Mouse (Mus musculus) liver, embryonic 15.5 days (tissue): Measurements from ENCODE around the gene Birc7. TPM values are rescaled to one million over a fixed set of nuclear protein-coding genes. Genes with fewer than 3 reads are reported as not detected.

ENCODE experiments used
- ATAC-seq: fragments of 200-750 bp; cut with Nextera tagmentation; 2 replicates; pipeline ENCODE4 v1.8.0; 2017; ENCODE audit warnings: moderate number of reproducible peaks, mild to moderate bottlenecking, moderate library complexity; ENCODE audit not compliant: insufficient read depth
- H3K27ac ChIP-seq: fragments of 300-500 bp; sonication (generic); replicated peaks from 2 replicates; pipeline ENCODE4 v1.5.1; 2015; ENCODE audit warnings: mild to moderate bottlenecking, inconsistent platforms
- H3K27me3 ChIP-seq: fragments of 300-500 bp; sonication (generic); 2 replicates; pipeline ENCODE4 v1.6.1; 2015; ENCODE audit warnings: mild to moderate bottlenecking, inconsistent platforms
- H3K36me3 ChIP-seq: fragments of 300-500 bp; sonication (generic); replicated peaks from 2 replicates; pipeline ENCODE4 v1.6.1; 2015; ENCODE audit warnings: moderate library complexity, mild to moderate bottlenecking, inconsistent platforms
- H3K4me1 ChIP-seq: fragments of 300-500 bp; sonication (generic); replicated peaks from 2 replicates; pipeline ENCODE4 v1.6.1; 2015; ENCODE audit warnings: inconsistent platforms
- H3K4me2 ChIP-seq: fragments of 300-500 bp; sonication (generic); 2 replicates; pipeline ENCODE4 v1.6.1; 2015; ENCODE audit warnings: moderate library complexity, mild to moderate bottlenecking, inconsistent platforms
- H3K4me3 ChIP-seq: fragments of 300-500 bp; sonication (generic); replicated peaks from 2 replicates; pipeline ENCODE4 v1.5.1; 2015; ENCODE audit warnings: mild to moderate bottlenecking, inconsistent platforms
- H3K9ac ChIP-seq: fragments of 300-500 bp; sonication (generic); 2 replicates; pipeline ENCODE4 v1.6.1; 2015; ENCODE audit warnings: moderate library complexity, mild to moderate bottlenecking, inconsistent platforms
- H3K9me3 ChIP-seq: fragments of 300-500 bp; sonication (generic); replicated peaks from 2 replicates; pipeline ENCODE4 v1.6.1; 2016; ENCODE audit warnings: inconsistent platforms
- WGBS: fragments of 180-500 bp; shearing (Covaris S2); methylation state at CpG from one replicate; pipeline ENCODE4 v1.1.7; 2015; ENCODE audit warnings: mixed read lengths; ENCODE audit not compliant: insufficient replicate concordance; 5-methylcytosine and 5-hydroxymethylcytosine counted together
- polyA plus RNA-seq: library from polyadenylated mRNA; unstranded; fragments of >200 nt; fragmentation: Nextera tagmentation; extraction: Ambion mirVana; gene quantifications from 2 replicates; pipeline ENCODE4 v1.2.1, GENCODE M21; 2015

Gene Birc7
- polyA plus RNA-seq, 1 experiment from 2014 or later = not detected

- WGBS = 34% methylated on average over 2 of the region's 2 CpGs
- Histone ChIP-seq H3K4me2 (0 out of 2 replicates have a peak overlapping the region, but pooled peaks have one; percentile 59), H3K36me3 (no peaks in the 10 kb centered on the region), H3K9ac (no peak overlapping the region), H3K4me3 (no peak overlapping the region), H3K9me3 (no peaks in the 10 kb centered on the region), H3K4me1 (no peaks in the 10 kb centered on the region), H3K27ac (no peak overlapping the region), H3K27me3 (peaks cover 73% of the 10 kb centered on the region)
- ATAC-seq = no peak
Measured at GRCm38 (mm10) chr2:180953638-180954037, 24.8 kb downstream of the Birc7 start.

DNA sequence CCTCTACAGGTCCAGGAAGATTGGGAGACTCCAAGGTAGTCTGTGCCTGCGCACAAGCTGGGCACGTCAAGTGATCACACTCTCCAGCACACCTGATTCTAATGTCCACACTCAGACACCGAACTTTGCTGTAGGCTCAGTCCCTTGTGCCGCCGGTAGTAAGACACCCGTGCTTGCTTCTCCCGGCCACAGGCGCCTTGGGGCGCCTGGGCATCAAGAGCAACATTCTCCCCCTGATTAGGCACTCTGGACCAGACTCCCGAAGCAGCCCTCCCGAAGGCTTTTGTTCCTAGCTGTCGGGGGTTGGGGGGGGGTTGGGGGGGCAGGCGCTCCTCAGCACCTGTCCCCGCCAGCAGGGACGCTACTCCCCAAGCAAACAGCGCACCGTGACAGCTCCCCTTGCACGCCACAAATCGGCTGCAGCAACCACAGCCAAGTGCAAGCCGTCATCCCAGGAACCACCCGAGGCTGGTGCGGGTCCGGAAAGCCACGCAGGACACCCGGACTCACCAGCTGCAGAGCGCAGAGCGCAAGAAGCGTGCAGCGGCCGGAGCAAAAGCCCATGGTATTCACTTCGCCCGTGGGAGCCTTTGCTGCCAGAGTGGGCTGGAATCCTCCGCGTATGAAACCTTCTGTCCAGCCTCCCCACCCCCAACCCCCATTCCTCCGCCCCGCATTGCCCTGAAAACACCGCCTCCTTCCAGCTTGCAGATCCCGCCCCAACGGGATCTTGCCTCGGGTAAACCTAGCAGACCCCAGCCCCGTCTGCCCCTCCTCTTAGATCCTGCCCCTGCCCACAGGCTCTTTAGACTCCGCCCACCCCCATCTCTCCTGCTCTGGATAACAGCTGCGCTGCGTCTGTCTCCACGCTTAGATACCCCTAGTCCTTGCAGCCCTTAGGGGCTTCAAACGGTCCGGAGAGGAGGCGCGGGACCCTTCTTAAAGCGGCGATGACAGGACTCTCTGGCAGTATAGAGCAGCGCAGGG is 25.5 kb downstream of the Birc7 start, which contains the start of gene Nkain4:
Nkain4 (minus strand) TSS at position 639 of the 987 bp plus-strand sequence.
- Histone ChIP-seq H3K36me3 (no peaks in the 10 kb centered on the region), H3K4me1 (no peaks in the 10 kb centered on the region), H3K27me3 (peaks cover 69% of the 10 kb centered on the region), H3K9ac (no peak within 1 kb of the TSS), H3K9me3 (no peaks in the 10 kb centered on the region), H3K4me2 (peak within 1 kb of the TSS; percentile 59), H3K27ac (no peak within 1 kb of the TSS), H3K4me3 (peak within 1 kb of the TSS; percentile 39)
- WGBS = 3% methylated on average over 52 of the region's 52 CpGs
- ATAC-seq = 0 out of 2 replicates have a peak, but pooled peaks have one; percentile 40

DNA sequence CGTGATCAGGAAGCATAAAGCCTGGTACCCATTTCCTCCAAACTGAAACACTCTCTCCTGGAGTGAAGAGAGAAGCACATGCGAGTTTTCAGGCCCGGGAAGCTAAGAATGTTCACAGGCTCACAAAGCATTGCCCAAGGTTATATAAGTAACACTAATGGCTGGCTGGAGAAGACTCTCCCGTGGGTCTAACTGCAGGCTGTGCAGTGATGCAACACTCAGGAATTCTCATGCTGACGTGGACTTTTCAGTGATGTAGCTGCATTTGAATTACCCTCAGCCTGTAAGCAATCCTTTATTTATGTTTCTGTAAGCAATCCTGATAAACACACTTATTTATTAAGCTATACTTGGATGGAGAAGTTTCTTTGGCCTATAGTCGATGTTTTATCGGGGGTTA is 30.8 kb downstream of the Birc7 start:
- no peak for ATAC-seq
- 49% methylated on average over 7 of the region's 7 CpGs for WGBS
- H3K27ac ChIP-seq = no peak overlapping the region
- no peak overlapping the region for H3K9ac ChIP-seq
- no peaks in the 10 kb centered on the region for H3K36me3 ChIP-seq
- H3K27me3 ChIP-seq = peaks cover 25% of the 10 kb centered on the region
- no peak overlapping the region for H3K4me3 ChIP-seq
- H3K4me1 ChIP-seq = peaks cover 18% of the 10 kb centered on the region
- no peaks in the 10 kb centered on the region for H3K9me3 ChIP-seq
- no peak overlapping the region for H3K4me2 ChIP-seq

- no peak overlapping the region for H3K9ac ChIP-seq
- H3K4me3 ChIP-seq = no peak overlapping the region
- 44% methylated on average over 3 of the region's 3 CpGs for WGBS
Measured at GRCm38 (mm10) chr2:180960187-180960586, 31.4 kb downstream of the Birc7 start.

GRCm38 (mm10) chr2:180962616-180963308 is 33.9 kb downstream of the Birc7 start:
- Histone ChIP-seq H3K4me3 (no peak overlapping the region), H3K27me3 (no peaks in the 10 kb centered on the region; the same call in 1 of the 2 replicates), H3K4me1 (peaks cover 27% of the 10 kb centered on the region), H3K36me3 (no peaks in the 10 kb centered on the region), H3K27ac (no peak overlapping the region), H3K9me3 (no peaks in the 10 kb centered on the region), H3K4me2 (no peak overlapping the region), H3K9ac (no peak overlapping the region)
- ATAC-seq = no peak
- 49% methylated on average over 2 of the region's 2 CpGs for WGBS

More at GRCm38 (mm10) chr2:180960187-180960586, 31.4 kb downstream of the Birc7 start:
- H3K4me1 ChIP-seq = peaks cover 18% of the 10 kb centered on the region
- H3K27me3 ChIP-seq = peaks cover 19% of the 10 kb centered on the region
- H3K9me3 ChIP-seq = no peaks in the 10 kb centered on the region
- no peak for ATAC-seq
- no peaks in the 10 kb centered on the region for H3K36me3 ChIP-seq
- H3K27ac ChIP-seq = no peak overlapping the region
- H3K4me2 ChIP-seq = no peak overlapping the region

DNA sequence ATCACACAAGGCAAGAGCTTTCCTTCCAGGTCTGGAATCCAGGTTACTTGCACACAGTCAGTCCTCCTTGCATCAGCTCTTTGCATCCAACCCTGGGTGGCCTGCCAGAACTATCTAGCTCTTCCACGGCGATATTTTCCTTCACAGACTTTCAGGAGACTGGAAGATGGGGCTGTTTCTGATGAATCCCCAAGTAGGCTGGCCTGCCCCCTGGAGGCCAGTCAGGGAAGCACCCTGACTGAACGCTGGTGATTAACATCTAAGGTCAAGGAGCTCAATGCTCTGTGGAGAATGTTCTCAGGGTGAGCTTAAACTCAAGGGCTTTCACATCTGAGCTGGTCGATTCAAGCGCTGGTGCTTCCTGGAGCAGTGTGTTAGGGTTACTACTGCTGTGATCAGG is 35.1 kb downstream of the Birc7 start:
- ATAC-seq = no peak
- no peak overlapping the region for H3K4me2 ChIP-seq
- no peak overlapping the region for H3K27ac ChIP-seq
- no peaks in the 10 kb centered on the region for H3K9me3 ChIP-seq
- no peaks in the 10 kb centered on the region; the same call in 1 of the 2 replicates for H3K27me3 ChIP-seq
- no peak overlapping the region for H3K4me3 ChIP-seq
- peaks cover 39% of the 10 kb centered on the region for H3K4me1 ChIP-seq
- H3K9ac ChIP-seq = no peak overlapping the region
- WGBS = 4% methylated on average over 5 of the region's 5 CpGs
- no peaks in the 10 kb centered on the region; the same call in 1 of the 2 replicates for H3K36me3 ChIP-seq

DNA sequence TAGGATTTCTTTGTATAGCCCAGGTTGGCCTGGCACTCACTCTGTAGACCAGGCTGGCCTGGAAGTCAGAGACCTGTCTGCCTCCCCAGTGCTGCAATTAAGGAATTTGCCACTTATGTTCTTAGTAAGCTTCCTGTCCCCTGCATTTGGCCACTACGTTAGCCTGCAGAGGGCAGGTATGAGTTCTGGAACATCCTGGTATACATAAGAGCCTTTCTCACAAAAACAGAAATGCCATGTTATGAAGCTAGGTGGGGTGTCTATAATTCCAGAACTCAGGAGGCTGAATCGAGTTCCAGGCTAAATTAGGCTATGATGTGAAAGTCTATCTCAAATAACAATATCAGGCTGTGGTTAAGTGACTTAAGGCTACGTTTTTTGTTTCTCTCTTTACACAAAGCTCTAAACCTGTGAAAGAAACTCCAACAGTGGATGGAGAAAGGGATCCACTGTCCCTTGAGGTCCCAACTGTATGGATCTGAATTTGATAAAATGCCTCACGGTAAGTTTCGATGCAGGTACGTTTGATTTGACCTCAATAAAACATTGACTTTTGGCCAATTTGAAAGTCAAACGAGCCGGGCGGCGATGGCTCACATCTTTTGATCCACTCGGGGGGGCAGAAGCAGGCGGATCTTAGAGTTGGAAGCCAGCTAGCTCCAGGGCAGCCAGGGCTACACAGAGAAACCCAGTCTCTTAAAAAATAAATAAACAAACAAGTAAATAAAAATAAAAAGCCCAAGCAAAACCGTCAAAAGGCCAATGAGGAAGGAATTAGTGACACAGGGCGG is 37.5 kb downstream of the Birc7 start:
- H3K4me3 ChIP-seq = peak overlapping the region; percentile 81
- no peaks in the 10 kb centered on the region for H3K9me3 ChIP-seq
- H3K4me2 ChIP-seq = peak overlapping the region; percentile 78
- H3K27ac ChIP-seq = peak overlapping the region; percentile 89
- peaks cover 46% of the 10 kb centered on the region for H3K4me1 ChIP-seq
- H3K36me3 ChIP-seq = peaks cover 15% of the 10 kb centered on the region
- H3K27me3 ChIP-seq = no peaks in the 10 kb centered on the region
- 0 out of 2 replicates have a peak, but pooled peaks have one; percentile 33 for ATAC-seq
- peak overlapping the region; percentile 90 for H3K9ac ChIP-seq
- WGBS = 9% methylated on average over 14 of the region's 14 CpGs

GRCm38 (mm10) chr2:180967010-180967763 is 38.4 kb downstream of the Birc7 start, which contains the start of gene Arfgap1:
Gene Arfgap1, plus strand, starts transcription at chr2:180967225.
- peak within 1 kb of the TSS; percentile 89 for H3K27ac ChIP-seq
- under 1% methylated on average over 57 of the region's 57 CpGs for WGBS
- H3K4me1 ChIP-seq = peaks cover 46% of the 10 kb centered on the region
- peak within 1 kb of the TSS; percentile 81 for H3K4me3 ChIP-seq
- no peaks in the 10 kb centered on the region for H3K27me3 ChIP-seq
- H3K4me2 ChIP-seq = peak within 1 kb of the TSS; percentile 78
- no peaks in the 10 kb centered on the region for H3K9me3 ChIP-seq
- peak within 1 kb of the TSS; percentile 90 for H3K9ac ChIP-seq
- peak; percentile 89 for ATAC-seq
- H3K36me3 ChIP-seq = peaks cover 24% of the 10 kb centered on the region

GRCm38 (mm10) chr2:180981133-180981532 is 52.3 kb downstream of the Birc7 start:
- no peak for ATAC-seq
- H3K27ac ChIP-seq = no peak overlapping the region
- no peaks in the 10 kb centered on the region for H3K9me3 ChIP-seq
- H3K9ac ChIP-seq = no peak overlapping the region
- H3K4me2 ChIP-seq = no peak overlapping the region
- H3K4me1 ChIP-seq = no peaks in the 10 kb centered on the region
- no peaks in the 10 kb centered on the region for H3K27me3 ChIP-seq
- no peak overlapping the region for H3K4me3 ChIP-seq
- peaks cover 64% of the 10 kb centered on the region for H3K36me3 ChIP-seq
- WGBS = 72% methylated on average over 6 of the region's 6 CpGs
